Mouse (Mus musculus) CH12.LX (cell line): ENCODE measurements around the gene U2surp. TPM values are rescaled to one million over a fixed set of nuclear protein-coding genes. Genes with fewer than 3 reads are reported as not detected.
A peak's percentile ranks its signal among the peaks of the same experiment; 100 is the strongest.

Experiments
- DNase-seq: peaks from one replicate; pipeline ENCODE4 v3.0.0-alpha.2; 2013; ENCODE audit errors: extremely low read depth
- H3K27ac ChIP-seq: 2 replicates; pipeline ENCODE4 v1.5.1; 2012; ENCODE audit warnings: low read depth, mild to moderate bottlenecking, control low read depth, moderate library complexity; ENCODE audit not compliant: insufficient read depth
- H3K27me3 ChIP-seq: replicated peaks from 2 replicates; pipeline ENCODE3; 2012; ENCODE audit warnings: inconsistent platforms
- H3K36me3 ChIP-seq, 2 experiments: replicated peaks in 1 of 2; 2 replicates each; pipeline versions ENCODE3 to v1.6.1; 2012; ENCODE audit warnings: inconsistent platforms in 1 of 2, low read length in 1 of 2, mild to moderate bottlenecking in 1 of 2, mixed read lengths in 1 of 2, moderate library complexity in 1 of 2; ENCODE audit not compliant: control insufficient read depth in 1 of 2, insufficient read depth in 1 of 2
- H3K4me1 ChIP-seq, 2 experiments: 2 replicates each; pipeline ENCODE4 v1.6.1; 2012; ENCODE audit warnings: inconsistent platforms in 1 of 2, moderate library complexity in 1 of 2; ENCODE audit not compliant: insufficient read depth in 2 of 2, control insufficient read depth in 1 of 2
- H3K4me2 ChIP-seq: 2 replicates; pipeline ENCODE4 v1.6.1; 2012; ENCODE audit warnings: low read depth, mild to moderate bottlenecking, control low read depth; ENCODE audit not compliant: poor library complexity, insufficient read depth, severe bottlenecking
- H3K4me3 ChIP-seq, 3 experiments: fragments of 150-350 bp in 1 of 3; sonication (generic) in 1 of 3; replicated peaks in 1 of 3; 2 replicates each; pipeline versions ENCODE3 to v1.5.1; 2011 to 2012; ENCODE audit warnings: low read depth in 2 of 3, low read length in 2 of 3, mild to moderate bottlenecking in 2 of 3, moderate library complexity in 2 of 3, control low read depth in 1 of 3, improper control_type of control experiment in 1 of 3, inconsistent platforms in 1 of 3, mixed read lengths in 1 of 3; ENCODE audit not compliant: poor library complexity in 1 of 3
- H3K79me2 ChIP-seq: replicated peaks from 2 replicates; pipeline ENCODE4 v1.6.1; 2012; ENCODE audit warnings: mild to moderate bottlenecking, moderate library complexity; ENCODE audit not compliant: control insufficient read depth, poor library complexity, insufficient read depth, severe bottlenecking; ENCODE audit errors: extremely low read depth
- H3K9ac ChIP-seq: 2 replicates; pipeline ENCODE4 v1.6.1; 2012; ENCODE audit warnings: low read depth, mild to moderate bottlenecking, control low read depth, moderate library complexity; ENCODE audit not compliant: insufficient read depth
- H3K9me3 ChIP-seq: replicated peaks from 2 replicates; pipeline ENCODE3; 2012; ENCODE audit warnings: low read length, inconsistent platforms, mixed read lengths
- BHLHE40 ChIP-seq: IDR thresholded peaks from 2 replicates; pipeline ENCODE4 v1.6.1; 2011; ENCODE audit warnings: mild to moderate bottlenecking, low read depth, low read length, improper control_type of control experiment
- CHD1 ChIP-seq: IDR thresholded peaks from 2 replicates; pipeline ENCODE4 v1.6.1; 2012; ENCODE audit warnings: low read depth, low read length, improper control_type of control experiment, inconsistent platforms
- CTCF ChIP-seq, 2 experiments: IDR thresholded peaks in 1 of 2; conservative IDR thresholded peaks in 1 of 2; 2 replicates each; pipeline ENCODE4 v1.5.1; 2011 to 2012; ENCODE audit warnings: low read depth in 2 of 2, low read length in 2 of 2, improper control_type of control experiment in 1 of 2, inconsistent platforms in 1 of 2, mild to moderate bottlenecking in 1 of 2, moderate library complexity in 1 of 2
- E2F4 ChIP-seq: IDR thresholded peaks from 2 replicates; pipeline ENCODE4 v1.6.1; 2011; ENCODE audit warnings: low read depth, low read length, improper control_type of control experiment; ENCODE audit not compliant: insufficient replicate concordance
- GABPA ChIP-seq: IDR thresholded peaks from 2 replicates; pipeline ENCODE4 v1.6.1; 2012; ENCODE audit warnings: low read depth, low read length, improper control_type of control experiment, inconsistent platforms; ENCODE audit not compliant: insufficient replicate concordance
- IRF4 ChIP-seq: IDR thresholded peaks from 2 replicates; pipeline ENCODE4 v1.6.1; 2014; ENCODE audit warnings: low read depth, mild to moderate bottlenecking, inconsistent platforms, low read length, improper control_type of control experiment
- JUN ChIP-seq: IDR thresholded peaks from 2 replicates; pipeline ENCODE4 v1.6.1; 2011; ENCODE audit warnings: low read depth, mild to moderate bottlenecking, low read length, improper control_type of control experiment, moderate library complexity; ENCODE audit not compliant: insufficient read depth
- MAFK ChIP-seq: IDR thresholded peaks from 2 replicates; pipeline ENCODE4 v1.6.1; 2011; ENCODE audit warnings: low read length, improper control_type of control experiment; ENCODE audit not compliant: insufficient replicate concordance
- MAX ChIP-seq: IDR thresholded peaks from 2 replicates; pipeline ENCODE4 v1.6.1; 2011; ENCODE audit warnings: low read length, improper control_type of control experiment
- MXI1 ChIP-seq: IDR thresholded peaks from 2 replicates; pipeline ENCODE4 v1.6.1; 2011; ENCODE audit warnings: mild to moderate bottlenecking, low read depth, low read length, improper control_type of control experiment
- NELFE ChIP-seq: IDR thresholded peaks from 2 replicates; pipeline ENCODE4 v1.6.1; 2011; ENCODE audit warnings: low read depth, low read length, improper control_type of control experiment
- PAX5 ChIP-seq: IDR thresholded peaks from 2 replicates; pipeline ENCODE4 v1.6.1; 2012; ENCODE audit warnings: low read length, inconsistent platforms, mixed read lengths
- POLR2AphosphoS2 ChIP-seq: IDR thresholded peaks from 2 replicates; pipeline ENCODE4 v1.6.1; 2011; ENCODE audit warnings: low read depth, low read length, improper control_type of control experiment
- RCOR1 ChIP-seq: conservative IDR thresholded peaks from 2 replicates; pipeline ENCODE4 v1.6.1; 2012; ENCODE audit warnings: low read depth, mild to moderate bottlenecking, inconsistent platforms, low read length, improper control_type of control experiment
- SMC3 ChIP-seq: IDR thresholded peaks from 2 replicates; pipeline ENCODE4 v1.6.1; 2011; ENCODE audit warnings: low read depth, low read length, improper control_type of control experiment
- TBP ChIP-seq: conservative IDR thresholded peaks from 2 replicates; pipeline ENCODE4 v1.6.1; 2011; ENCODE audit warnings: low read depth, low read length, improper control_type of control experiment
- ZNF384 ChIP-seq: IDR thresholded peaks from 2 replicates; pipeline ENCODE4 v1.6.1; 2012; ENCODE audit warnings: low read depth, low read length, improper control_type of control experiment, inconsistent platforms
- dilution Hi-C: fragments of 300-500 bp; cut with MboI; formaldehyde crosslinking; loops from 2 replicates; pipeline ENCODE4 v1.14.3; 2020; ENCODE audit warnings: low sequenced_read_pairs; ENCODE audit not compliant: extremely low pct_unique_long_range_greater_than_20kb, extremely low pct_ligation_motif_present
- in situ Hi-C: fragments of 300-500 bp; cut with MboI; formaldehyde crosslinking; loops from 3 replicates; pipeline ENCODE4 v1.14.3; 2019; ENCODE audit warnings: low sequenced_read_pairs, low pct_ligation_motif_present, low pct_unique_long_range_greater_than_20kb, mixed read lengths
- polyA plus RNA-seq: library from polyadenylated mRNA; unstranded; fragments of >175 nt; gene quantifications from 2 replicates; pipeline ENCODE4 v1.2.1, GENCODE M21; 2012; ENCODE audit warnings: low read depth; ENCODE audit not compliant: insufficient read length
- total RNA-seq, 2 experiments: library from RNA; depleted of rRNA; stranded (reverse); fragments of 300-350 nt in 1 of 2; fragments of >200 nt in 1 of 2; gene quantifications; 2 replicates each; pipeline ENCODE4 v1.2.3; 2012 to 2014

The U2surp gene
- total and polyA plus RNA-seq, 3 experiments = 46.5 to 103 (median 87.7) TPM

DNA sequence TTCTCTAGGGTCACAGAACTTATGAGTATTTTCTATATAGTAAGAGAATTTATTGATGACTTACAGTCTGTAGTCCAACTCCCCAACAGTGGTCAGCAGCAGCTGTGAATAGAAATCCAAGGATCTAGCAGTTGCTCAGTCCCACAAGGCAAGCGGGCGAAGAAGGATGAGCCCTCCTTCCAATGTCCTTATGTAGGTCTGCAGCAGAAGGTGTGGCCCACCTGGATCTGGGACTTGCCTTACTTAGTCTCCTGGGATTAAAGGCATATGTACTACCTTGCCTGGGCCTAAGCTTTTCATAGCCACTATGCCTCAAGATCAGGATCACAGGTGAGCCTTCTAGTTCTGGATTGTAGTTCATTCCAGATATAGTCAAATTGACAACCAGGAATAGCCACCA lies 2.0 kb upstream of the U2surp start:
- TF ChIP-seq MAX (no peak), RCOR1 (no peak), CHD1 (no peak), MXI1 (no peak), PAX5 (no peak), GABPA (no peak), JUN (no peak), BHLHE40 (no peak), ZNF384 (no peak), IRF4 (no peak), SMC3 (no peak), E2F4 (no peak), CTCF (conservative IDR thresholded peaks at IDR 0.05 in 1 of 2, IDR thresholded peaks at IDR 0.05 in 1 of 2; ENCODE audit: low read depth in 2 of 2, low read length in 2 of 2) (no peak), TBP (no peak)
- TF ChIP-seq, all 38 proteins: peak for 0
- no peak overlapping the region for H3K4me2 ChIP-seq
- H3K4me1 ChIP-seq = peaks cover 0 to 14% of the 10 kb centered on the region in 2 experiments; a peak in 2 of 4 replicates
- H3K9ac ChIP-seq = no peak overlapping the region
- no peaks in the 10 kb centered on the region for H3K9me3 ChIP-seq
- DNase-seq = no peak
- in situ Hi-C loops (no loop called here), dilution Hi-C loops (no loop called here)
- H3K79me2 ChIP-seq = peaks cover 25% of the 10 kb centered on the region
- H3K4me3 ChIP-seq = no peak overlapping the region
- no peak overlapping the region for H3K27ac ChIP-seq
- peaks cover 0 to 2% of the 10 kb centered on the region in 2 experiments for H3K36me3 ChIP-seq
- no peaks in the 10 kb centered on the region for H3K27me3 ChIP-seq

DNA sequence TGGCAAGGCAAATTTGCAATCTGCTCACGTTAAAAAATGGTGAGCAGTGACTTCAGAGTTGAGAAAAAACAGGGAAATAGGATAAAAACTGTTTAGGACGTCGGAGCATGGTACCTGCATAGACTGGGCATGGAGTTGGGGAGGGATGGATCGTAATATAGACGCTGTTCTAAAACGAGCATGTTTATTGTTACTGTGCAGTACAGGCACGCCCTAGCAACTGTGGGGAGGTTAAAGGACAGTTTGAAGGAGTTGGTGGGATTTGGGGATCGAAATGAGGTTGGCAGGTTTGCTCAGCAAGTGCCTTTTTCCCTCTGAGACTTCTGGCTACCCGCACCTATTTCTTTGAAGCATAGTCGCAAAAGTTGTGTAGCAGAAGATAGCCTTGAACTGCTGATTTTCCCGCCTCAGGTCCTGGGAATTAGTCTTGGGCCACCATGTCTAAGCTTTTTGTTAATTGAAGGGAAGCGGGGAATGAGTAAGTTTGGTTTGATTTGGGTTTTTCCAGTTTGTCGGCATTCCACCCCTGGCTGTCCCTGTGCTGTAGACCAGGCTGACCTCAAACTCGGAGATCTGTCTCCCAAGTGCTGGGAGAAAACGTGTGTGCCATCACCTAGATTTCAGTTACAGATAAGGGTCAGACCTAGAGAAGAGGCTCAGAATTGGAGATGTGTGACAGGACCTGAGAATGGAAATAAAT lies 685 bp upstream of the U2surp start:
- dilution Hi-C loops (no loop called here), in situ Hi-C loops (no loop called here)
- Histone ChIP-seq H3K4me3 (peak overlapping the region; percentile 75 to 98 (median 75)), H3K9ac (peak overlapping the region; percentile 76), H3K79me2 (peaks cover 36% of the 10 kb centered on the region), H3K36me3 (peaks cover 0 to 8% of the 10 kb centered on the region in 2 experiments), H3K27ac (peak overlapping the region; percentile 92), H3K9me3 (no peaks in the 10 kb centered on the region), H3K4me2 (peak overlapping the region; percentile 52), H3K4me1 (peaks cover 0 to 19% of the 10 kb centered on the region in 2 experiments; a peak in 2 of 4 replicates), H3K27me3 (no peaks in the 10 kb centered on the region)
- DNase-seq = peak; percentile 26
- TF ChIP-seq RCOR1 = 0 out of 2 replicates have a peak, but pooled peaks have one; percentile 14
- 0 out of 2 replicates have a peak, but pooled peaks have one; percentile 14 for TF ChIP-seq NELFE
- TF ChIP-seq POLR2AphosphoS2 = no peak
- TF ChIP-seq MAFK = 0 out of 2 replicates have a peak, but pooled peaks have one; percentile 2
- 0 out of 2 replicates have a peak, but pooled peaks have one; percentile 22 for TF ChIP-seq TBP
